Mouse (Mus musculus) layer of hippocampus, adult 2 months (tissue): Measurements from ENCODE around the gene Hoxd13. TPM values are rescaled to one million over a fixed set of nuclear protein-coding genes. Genes with fewer than 3 reads are reported as not detected.

ENCODE experiments used
- DNase-seq, 2 experiments: peaks; one replicate each; pipeline ENCODE4 v3.0.0; 2022; ENCODE audit warnings: low spot score in 2 of 2
- H3K27ac ChIP-seq: fragments of 200-600 bp; 2 replicates; pipeline ENCODE4 v1.8.1; 2022
- H3K4me3 ChIP-seq: fragments of 200-600 bp; 2 replicates; pipeline ENCODE4 v1.8.1; 2022; ENCODE audit warnings: mild to moderate bottlenecking
- CTCF ChIP-seq: fragments of 200-600 bp; conservative IDR thresholded peaks from 2 replicates; pipeline ENCODE4 v1.8.1; 2022; ENCODE audit warnings: antibody characterized with exemption, mild to moderate bottlenecking, moderate library complexity
- total RNA-seq, 2 experiments: library from RNA; stranded (reverse); gene quantifications; 2 replicates each; pipeline ENCODE4 v1.2.3; 2021

The Hoxd13 gene
- total RNA-seq, 2 experiments from 2014 or later = not detected

- Histone ChIP-seq H3K27ac (no peak overlapping the region), H3K4me3 (no peak overlapping the region)
- no peak for TF ChIP-seq CTCF
- no peak for DNase-seq
Observed at GRCm38 (mm10) chr2:74668370-74669229, 490 bp downstream of the Hoxd13 start.

- TF ChIP-seq CTCF = no peak
- Histone ChIP-seq H3K27ac (no peak overlapping the region), H3K4me3 (no peak overlapping the region)
- DNase-seq = no peak
Observed at GRCm38 (mm10) chr2:74669230-74669578, 1.1 kb downstream of the Hoxd13 start.

DNA sequence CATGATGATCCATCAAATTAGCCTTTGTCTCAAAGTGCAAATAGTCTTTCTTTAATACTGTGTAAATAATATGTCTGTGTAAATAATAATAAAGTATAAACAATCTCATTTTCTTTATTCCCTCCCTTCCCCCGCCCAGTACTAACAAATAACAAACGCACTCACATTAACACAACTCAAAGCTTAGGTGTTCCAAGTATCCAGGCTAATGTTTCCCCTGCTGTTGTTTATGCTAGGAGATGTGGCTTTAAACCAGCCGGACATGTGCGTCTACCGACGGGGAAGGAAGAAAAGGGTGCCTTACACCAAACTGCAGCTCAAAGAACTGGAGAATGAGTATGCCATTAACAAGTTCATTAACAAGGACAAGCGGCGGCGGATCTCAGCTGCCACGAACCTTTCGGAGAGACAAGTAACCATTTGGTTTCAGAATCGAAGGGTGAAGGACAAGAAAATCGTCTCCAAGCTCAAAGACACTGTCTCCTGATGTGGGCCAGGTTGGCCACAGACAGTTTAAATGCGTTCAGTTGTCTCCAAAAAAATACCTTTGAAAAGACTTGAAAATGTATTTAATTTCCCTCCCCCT is 1.6 kb downstream of the Hoxd13 start:
- no peak for TF ChIP-seq CTCF
- DNase-seq = no peak
- no peak overlapping the region for H3K27ac ChIP-seq

GRCm38 (mm10) chr2:74670632-74671188 is 2.6 kb downstream of the Hoxd13 start:
- no peak for DNase-seq
- Histone ChIP-seq H3K4me3 (no peak overlapping the region), H3K27ac (no peak overlapping the region)
- TF ChIP-seq CTCF = no peak

More for the DNA sequence above, 1.6 kb downstream of the Hoxd13 start:
- no peak overlapping the region for H3K4me3 ChIP-seq

GRCm38 (mm10) chr2:74671847-74672246 is 3.7 kb downstream of the Hoxd13 start:
- no peak for DNase-seq
- TF ChIP-seq CTCF = no peak
- Histone ChIP-seq H3K27ac (no peak overlapping the region), H3K4me3 (no peak overlapping the region)

GRCm38 (mm10) chr2:74672481-74673362 is 4.6 kb downstream of the Hoxd13 start:
- peak; percentile 76 for TF ChIP-seq CTCF
- peak in 1 of 2 experiments; percentile 39 for DNase-seq
- Histone ChIP-seq H3K4me3 (no peak overlapping the region; the same call in 1 of the 2 replicates), H3K27ac (no peak overlapping the region)

DNA sequence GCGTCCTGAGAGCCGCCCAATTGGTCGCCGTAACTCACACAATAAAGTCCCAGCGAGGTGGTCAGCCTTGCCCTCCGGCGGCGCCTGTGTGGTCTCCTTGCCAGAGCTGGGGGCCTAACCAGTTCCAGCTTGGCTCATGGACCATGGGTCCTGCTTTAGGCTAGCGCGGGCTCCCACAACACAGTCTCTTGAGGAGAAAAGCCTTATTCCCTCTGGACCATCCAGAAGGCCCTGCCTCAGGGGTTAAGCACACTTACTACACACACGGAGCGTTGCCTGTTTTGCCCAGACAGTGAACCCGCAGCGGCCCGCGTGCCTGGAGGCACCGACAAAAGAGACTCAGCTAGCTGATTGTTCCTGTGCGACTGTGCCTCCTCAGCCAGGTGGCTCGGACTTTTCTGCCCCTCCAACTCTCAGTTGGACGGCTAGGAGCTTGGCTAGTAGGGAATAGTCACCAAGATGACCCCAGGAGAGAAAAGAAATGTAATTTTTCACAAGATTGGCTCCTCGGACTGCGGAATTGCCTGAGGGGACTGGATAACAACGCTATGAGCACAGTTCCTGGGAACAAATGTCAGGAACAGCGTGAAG is 5.8 kb downstream of the Hoxd13 start:
- Histone ChIP-seq H3K27ac (no peak overlapping the region), H3K4me3 (no peak overlapping the region)
- no peak for TF ChIP-seq CTCF
- no peak for DNase-seq

DNA sequence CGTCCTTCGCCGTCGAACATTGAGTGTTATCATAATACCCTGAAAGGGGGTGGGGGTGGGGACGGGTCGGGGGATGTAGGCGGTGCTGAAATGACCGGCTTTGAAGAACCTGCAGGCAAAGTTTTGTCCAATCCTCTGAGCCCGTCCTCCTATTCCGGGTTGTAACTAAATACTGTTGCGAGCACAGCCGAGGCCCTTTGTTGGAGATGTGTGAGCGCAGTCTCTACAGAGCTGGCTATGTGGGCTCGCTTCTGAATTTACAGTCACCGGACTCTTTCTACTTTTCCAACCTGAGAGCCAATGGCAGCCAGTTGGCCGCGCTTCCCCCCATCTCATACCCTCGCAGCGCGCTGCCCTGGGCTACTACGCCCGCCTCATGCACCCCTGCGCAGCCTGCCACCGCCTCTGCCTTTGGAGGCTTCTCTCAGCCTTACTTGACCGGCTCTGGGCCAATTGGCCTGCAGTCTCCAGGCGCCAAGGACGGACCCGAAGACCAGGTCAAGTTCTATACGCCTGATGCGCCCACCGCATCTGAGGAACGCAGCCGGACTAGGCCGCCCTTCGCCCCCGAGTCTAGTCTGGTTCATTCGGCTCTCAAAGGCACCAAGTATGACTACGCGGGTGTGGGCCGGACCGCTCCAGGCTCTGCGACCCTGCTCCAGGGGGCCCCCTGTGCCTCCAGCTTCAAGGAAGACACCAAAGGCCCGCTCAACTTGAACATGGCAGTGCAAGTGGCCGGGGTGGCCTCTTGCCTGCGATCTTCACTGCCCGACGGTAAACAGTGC is 7.0 kb downstream of the Hoxd13 start, which contains the start of gene Hoxd12:
Hoxd12 (plus strand) TSS at position 133 of the 785 bp plus-strand sequence.
- H3K4me3 ChIP-seq = no peak within 1 kb of the TSS
- H3K27ac ChIP-seq = no peak within 1 kb of the TSS
- DNase-seq = no peak
- no peak for TF ChIP-seq CTCF

DNA sequence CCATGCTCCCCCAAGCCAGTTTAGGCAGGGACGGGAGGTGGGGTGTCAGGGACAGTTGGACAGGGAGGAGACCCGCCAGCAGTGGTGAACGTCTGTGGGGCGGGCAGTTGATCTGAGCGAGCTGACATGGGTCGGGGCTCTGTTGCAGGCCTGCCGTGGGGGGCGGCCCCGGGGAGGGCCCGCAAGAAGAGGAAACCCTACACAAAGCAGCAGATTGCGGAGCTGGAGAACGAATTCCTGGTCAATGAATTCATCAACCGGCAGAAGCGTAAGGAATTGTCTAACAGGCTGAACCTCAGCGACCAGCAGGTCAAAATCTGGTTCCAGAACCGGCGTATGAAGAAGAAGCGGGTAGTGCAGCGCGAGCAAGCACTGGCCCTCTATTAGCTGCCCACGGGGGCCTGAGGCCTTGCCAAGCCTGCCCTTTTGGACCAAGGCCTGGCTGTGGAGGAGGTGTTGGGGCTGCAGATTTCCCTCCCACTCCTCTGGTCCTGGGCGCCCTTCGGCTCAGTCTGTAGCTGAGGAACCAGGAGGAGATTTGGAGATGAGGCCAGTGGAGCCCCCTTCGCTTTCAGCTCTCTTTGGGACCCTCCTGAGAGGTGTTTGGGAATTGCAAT is 7.7 kb downstream of the Hoxd13 start:
- H3K27ac ChIP-seq = no peak overlapping the region
- no peak for TF ChIP-seq CTCF
- no peak for DNase-seq

DNA sequence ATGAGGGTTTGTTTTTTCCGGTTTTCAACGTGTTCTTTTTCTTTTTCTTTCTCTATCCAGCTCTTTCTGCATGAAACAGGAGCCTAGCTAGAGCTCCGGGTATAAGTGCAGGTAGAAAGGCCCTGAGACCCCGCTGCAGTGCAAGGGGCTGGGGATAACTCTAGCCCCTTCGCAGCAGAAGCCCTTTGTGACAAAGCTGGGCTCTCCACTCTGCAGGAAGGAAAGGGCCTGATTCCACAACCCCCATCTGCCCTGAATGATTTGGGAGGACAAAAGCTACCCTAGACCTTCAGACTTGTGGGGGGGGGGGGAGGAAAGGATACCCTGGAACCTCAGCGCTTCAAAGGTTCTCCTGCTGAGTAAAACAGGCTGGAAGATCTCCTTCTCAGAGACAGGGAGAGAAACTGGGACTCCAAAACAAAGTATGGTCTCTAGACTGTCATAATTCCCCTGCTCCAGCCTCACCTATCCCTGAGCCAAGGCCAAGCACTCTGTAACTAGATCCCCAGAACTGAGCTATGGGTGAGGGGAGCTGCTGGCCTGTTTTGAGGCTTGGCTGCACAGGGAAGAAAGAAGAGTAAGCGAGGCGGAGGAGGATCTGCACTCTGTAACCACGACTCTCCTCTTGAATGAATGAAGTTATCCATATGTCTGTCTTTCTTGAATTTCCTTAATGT is 8.4 kb downstream of the Hoxd13 start:
- no peak for TF ChIP-seq CTCF
- no peak overlapping the region for H3K4me3 ChIP-seq
- no peak for DNase-seq
- H3K27ac ChIP-seq = no peak overlapping the region

More for the DNA sequence above, 7.7 kb downstream of the Hoxd13 start:
- H3K4me3 ChIP-seq = no peak overlapping the region

DNA sequence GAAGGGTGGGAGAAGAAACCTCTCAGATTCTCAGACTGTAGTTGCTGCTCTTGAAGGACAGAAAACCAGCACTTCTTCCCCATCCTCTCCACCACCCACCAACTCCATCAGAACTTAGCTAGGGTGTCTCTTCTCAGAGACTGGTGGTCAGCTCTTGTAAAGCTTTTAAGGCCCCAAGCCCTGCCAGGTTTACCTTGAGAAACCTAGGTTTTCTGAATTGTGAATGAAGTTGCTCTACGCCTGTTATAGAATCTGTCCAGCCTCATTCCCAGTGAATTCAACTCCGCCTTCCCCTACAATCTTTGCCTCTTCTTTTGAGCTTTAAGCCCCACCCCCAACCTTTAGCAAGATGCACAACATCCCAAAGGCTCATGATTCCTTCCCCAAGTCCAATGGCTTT is 9.0 kb downstream of the Hoxd13 start:
- no peak for DNase-seq
- Histone ChIP-seq H3K27ac (no peak overlapping the region), H3K4me3 (no peak overlapping the region)
- TF ChIP-seq CTCF = no peak
